16 mouse cellular contexts compared by ENCODE assay signal in the genomic region with DNA sequence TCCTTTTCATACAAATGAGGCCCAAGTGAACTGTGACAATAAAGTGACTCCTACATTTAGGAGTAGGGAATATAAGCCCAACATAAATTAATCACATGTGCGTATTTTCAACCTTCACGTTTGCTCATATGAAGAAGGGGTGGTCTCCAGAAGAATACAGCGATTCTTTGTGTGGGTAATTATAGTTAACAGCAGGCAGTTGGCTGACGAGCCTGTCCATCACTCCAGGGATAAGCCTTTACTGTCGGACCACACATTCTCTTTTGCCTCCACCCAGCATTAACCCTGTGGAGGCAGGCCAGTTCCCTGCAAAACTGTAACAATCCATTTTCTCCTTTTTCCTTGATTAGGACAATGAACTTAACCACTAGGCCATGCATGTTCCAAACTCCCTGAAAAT.
DNase-seq lines count a peak whose midpoint lies in the region; ATAC-seq lines count a peak whose summit lies in the region.
"Had no signal": no experiment of that assay in that cellular context is flagged by ENCODE, and none has a peak within 500 bp of the region (broad histone marks: within the 10 kb centered on the region; RNA-seq: fewer than 3 reads in every experiment).

No protein-coding gene starts in this region.

- H3K9me3 ChIP-seq in hindbrain, embryonic 11.5 days (ENCODE audit: control insufficient read depth, low read length) = no peaks in the 10 kb centered on the region
- H3K9me3 ChIP-seq in hindbrain, embryonic 16.5 days (ENCODE audit: control insufficient read depth, low read length) = no peaks in the 10 kb centered on the region
- H3K9me3 ChIP-seq in midbrain, embryonic 13.5 days = no peaks in the 10 kb centered on the region
- no peaks in the 10 kb centered on the region for H3K9me3 ChIP-seq in midbrain, embryonic 10.5 days (replicated peaks)
- H3K9me3 ChIP-seq: embryonic facial prominence, embryonic 12.5 days; forebrain, embryonic 12.5 days; heart, embryonic 13.5 days; hindbrain, embryonic 12.5 days had no signal

- H3K27ac ChIP-seq in hindbrain, embryonic 11.5 days (ENCODE audit: low read depth, low read length) = no peak overlapping the region
- no peak overlapping the region for H3K27ac ChIP-seq in hindbrain, embryonic 16.5 days (ENCODE audit: low read depth, low read length)
- H3K27ac ChIP-seq in midbrain, embryonic 13.5 days = no peak overlapping the region
- no peak overlapping the region for H3K27ac ChIP-seq in midbrain, embryonic 10.5 days (replicated peaks)
- H3K27ac ChIP-seq: forebrain, embryonic 12.5 days; heart, embryonic 13.5 days; hindbrain, embryonic 12.5 days had no signal

- H3K9ac ChIP-seq in hindbrain, embryonic 11.5 days (ENCODE audit: low read depth, low read length) = no peak overlapping the region
- H3K9ac ChIP-seq in hindbrain, embryonic 16.5 days (ENCODE audit: low read depth, low read length) = no peak overlapping the region
- H3K9ac ChIP-seq in midbrain, embryonic 13.5 days (replicated peaks) = no peak overlapping the region
- H3K9ac ChIP-seq: embryonic facial prominence, embryonic 12.5 days; forebrain, embryonic 12.5 days; heart, embryonic 13.5 days; hindbrain, embryonic 12.5 days had no signal

- 48% methylated on average over 5 of the region's 5 CpGs for WGBS in hindbrain, embryonic 11.5 days
- 33% methylated on average over 5 of the region's 5 CpGs for WGBS in hindbrain, embryonic 16.5 days
- WGBS in midbrain, embryonic 13.5 days = 34% methylated on average over 5 of the region's 5 CpGs
- WGBS in midbrain, embryonic 10.5 days = 56% methylated on average over 5 of the region's 5 CpGs

- no peak overlapping the region for H3K4me2 ChIP-seq in hindbrain, embryonic 11.5 days (replicated peaks; ENCODE audit: low read depth, low read length)
- no peak overlapping the region for H3K4me2 ChIP-seq in hindbrain, embryonic 16.5 days (ENCODE audit: low read length)
- no peak overlapping the region; the same call in 1 of the 2 replicates for H3K4me2 ChIP-seq in midbrain, embryonic 13.5 days (replicated peaks)
- H3K4me2 ChIP-seq: embryonic facial prominence, embryonic 12.5 days; forebrain, embryonic 12.5 days; heart, embryonic 13.5 days; hindbrain, embryonic 12.5 days had no signal

- no peak overlapping the region for H3K4me3 ChIP-seq in hindbrain, embryonic 11.5 days (ENCODE audit: low read depth, low read length)
- H3K4me3 ChIP-seq in hindbrain, embryonic 16.5 days (ENCODE audit: low read length) = no peak overlapping the region
- H3K4me3 ChIP-seq in midbrain, embryonic 13.5 days (replicated peaks) = no peak overlapping the region
- H3K4me3 ChIP-seq in midbrain, embryonic 10.5 days = no peak overlapping the region
- H3K4me3 ChIP-seq: embryonic facial prominence, embryonic 12.5 days; forebrain, embryonic 12.5 days; heart, embryonic 13.5 days; hindbrain, embryonic 12.5 days had no signal

- peak; percentile 17 for DNase-seq in hindbrain, embryonic 11.5 days (ENCODE audit: low spot score)
- no peak for DNase-seq in midbrain, embryonic 10.5 days (ENCODE audit: low spot score)
- peak; percentile 51 for DNase-seq in retina, embryonic 14.5 days (ENCODE audit: low spot score)
- no peak for DNase-seq in urinary bladder, postnatal 4 days (ENCODE audit: low spot score in 2 of 2)
- DNase-seq: adrenal gland, adult 2 months; adrenal gland, postnatal 25 days; cerebellum, adult 2 months; gastrocnemius, postnatal 36 days; heart, adult 11 months; heart, postnatal 36 days had no signal

- H3K36me3 ChIP-seq in hindbrain, embryonic 11.5 days (ENCODE audit: control insufficient read depth, insufficient read depth, low read length) = no peaks in the 10 kb centered on the region
- no peaks in the 10 kb centered on the region for H3K36me3 ChIP-seq in hindbrain, embryonic 16.5 days (ENCODE audit: control insufficient read depth, insufficient read depth, low read length)
- no peaks in the 10 kb centered on the region for H3K36me3 ChIP-seq in midbrain, embryonic 13.5 days
- H3K36me3 ChIP-seq in midbrain, embryonic 10.5 days = no peaks in the 10 kb centered on the region
- H3K36me3 ChIP-seq: embryonic facial prominence, embryonic 12.5 days; forebrain, embryonic 12.5 days; heart, embryonic 13.5 days; hindbrain, embryonic 12.5 days had no signal

- no peaks in the 10 kb centered on the region for H3K27me3 ChIP-seq in hindbrain, embryonic 11.5 days (ENCODE audit: control insufficient read depth, insufficient read depth, low read length)
- H3K27me3 ChIP-seq in hindbrain, embryonic 16.5 days (replicated peaks; ENCODE audit: control insufficient read depth, insufficient read depth, low read length) = no peaks in the 10 kb centered on the region
- H3K27me3 ChIP-seq in midbrain, embryonic 13.5 days = no peaks in the 10 kb centered on the region
- no peaks in the 10 kb centered on the region for H3K27me3 ChIP-seq in midbrain, embryonic 10.5 days (ENCODE audit: low read depth, poor library complexity, severe bottlenecking)
- H3K27me3 ChIP-seq: embryonic facial prominence, embryonic 12.5 days; forebrain, embryonic 12.5 days; heart, embryonic 13.5 days; hindbrain, embryonic 12.5 days had no signal

- ATAC-seq in hindbrain, embryonic 11.5 days (ENCODE audit: low FRiP score) = no peak
- no peak for ATAC-seq in hindbrain, embryonic 16.5 days
- ATAC-seq in midbrain, embryonic 13.5 days = 0 out of 2 replicates have a peak, but pooled peaks have one; percentile 40

- no peaks in the 10 kb centered on the region for H3K4me1 ChIP-seq in hindbrain, embryonic 11.5 days (replicated peaks; ENCODE audit: control insufficient read depth, insufficient read depth, low read length)
- H3K4me1 ChIP-seq in hindbrain, embryonic 16.5 days (ENCODE audit: control insufficient read depth, insufficient read depth, low read depth, low read length) = 0 out of 2 replicates have a peak, but pooled peaks cover 2% of the 10 kb centered on the region
- 0 out of 2 replicates have a peak, but pooled peaks cover 4% of the 10 kb centered on the region for H3K4me1 ChIP-seq in midbrain, embryonic 13.5 days (replicated peaks)
- H3K4me1 ChIP-seq in midbrain, embryonic 10.5 days = no peaks in the 10 kb centered on the region

Comparison
In these comparisons a context has a peak if more than half of its experiments do, and no peak if none do; other contexts are left out.
1. DNase-seq: peak in hindbrain, embryonic 11.5 days (single experiment) and retina, embryonic 14.5 days (single experiment); none in midbrain, embryonic 10.5 days (single experiment) and urinary bladder, postnatal 4 days (0 of 2).